Mouse (Mus musculus): ENCODE measurements around the gene Gucy1a1. TPM values are rescaled to one million over a fixed set of nuclear protein-coding genes. Genes with fewer than 3 reads are reported as not detected.

Gucy1a1 gene
- polyA plus RNA-seq, 1 experiment from 2014 or later: 84.0 TPM

DNA sequence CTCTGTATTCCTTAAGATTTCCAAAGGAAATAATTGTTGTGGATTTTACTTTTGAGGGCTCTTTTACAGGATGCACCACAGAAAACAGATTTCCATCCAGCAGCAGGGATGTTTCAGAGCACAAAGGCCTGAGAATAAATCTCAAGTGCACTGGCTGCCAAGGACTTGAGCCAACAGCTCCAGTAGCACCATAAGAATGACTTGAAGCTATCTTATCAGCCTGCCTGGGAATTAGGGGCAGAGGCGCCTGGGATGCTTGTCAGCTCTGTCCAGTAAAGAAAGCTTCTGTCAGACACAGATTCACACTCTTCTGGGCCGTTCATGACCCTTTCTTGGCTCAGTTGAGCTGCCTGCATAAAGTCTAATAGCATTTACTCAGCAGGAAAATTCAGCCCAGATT is 33.1 kb downstream of the Gucy1a1 start:
- Histone ChIP-seq H3K4me2 (replicated peaks; ENCODE audit: low read depth, low read length) (no peak overlapping the region), H3K36me3 (ENCODE audit: control insufficient read depth, insufficient read depth, low read length) (peaks cover 19% of the 10 kb centered on the region), H3K27ac (ENCODE audit: low read length) (no peak overlapping the region), H3K9ac (replicated peaks; ENCODE audit: low read depth, low read length) (no peak overlapping the region), H3K9me3 (ENCODE audit: control insufficient read depth, low read depth, low read length) (no peaks in the 10 kb centered on the region), H3K27me3 (ENCODE audit: control insufficient read depth, insufficient read depth, low read length) (no peaks in the 10 kb centered on the region), H3K4me3 (ENCODE audit: low read depth, low read length) (no peak overlapping the region), H3K4me1 (ENCODE audit: control insufficient read depth, insufficient read depth, low read length) (no peaks in the 10 kb centered on the region)
- ATAC-seq (ENCODE audit: insufficient number of reproducible peaks, insufficient read depth, low FRiP score, low read depth): no peak
- WGBS: 42% methylated on average over 2 of the region's 2 CpGs

DNA sequence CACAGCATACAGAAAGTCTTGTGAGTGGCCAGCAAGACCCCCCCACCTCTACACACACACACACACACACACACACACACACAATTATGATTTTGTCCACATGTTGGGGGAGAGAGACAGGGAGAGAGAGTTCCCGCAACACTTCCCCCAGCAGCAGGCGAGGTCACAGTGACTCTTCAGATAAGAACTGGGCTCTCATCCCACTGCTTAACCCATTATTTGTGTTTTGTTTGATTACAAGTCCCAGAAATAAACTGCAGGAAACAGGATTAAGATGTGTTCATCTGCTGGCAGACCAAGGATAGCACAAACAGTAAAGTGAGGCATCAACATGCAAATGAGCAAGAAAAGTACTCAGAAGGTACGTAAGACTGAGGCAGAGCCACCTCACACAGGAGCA is 33.6 kb downstream of the Gucy1a1 start:
- Histone ChIP-seq H3K36me3 (ENCODE audit: control insufficient read depth, insufficient read depth, low read length) (peaks cover 18% of the 10 kb centered on the region), H3K9ac (replicated peaks; ENCODE audit: low read depth, low read length) (no peak overlapping the region), H3K4me1 (ENCODE audit: control insufficient read depth, insufficient read depth, low read length) (no peaks in the 10 kb centered on the region), H3K4me3 (ENCODE audit: low read depth, low read length) (no peak overlapping the region), H3K27me3 (ENCODE audit: control insufficient read depth, insufficient read depth, low read length) (no peaks in the 10 kb centered on the region), H3K4me2 (replicated peaks; ENCODE audit: low read depth, low read length) (no peak overlapping the region), H3K9me3 (ENCODE audit: control insufficient read depth, low read depth, low read length) (no peaks in the 10 kb centered on the region), H3K27ac (ENCODE audit: low read length) (no peak overlapping the region)
- ATAC-seq (ENCODE audit: insufficient number of reproducible peaks, insufficient read depth, low FRiP score, low read depth): no peak
- WGBS: 52% methylated on average over 3 of the region's 3 CpGs

DNA sequence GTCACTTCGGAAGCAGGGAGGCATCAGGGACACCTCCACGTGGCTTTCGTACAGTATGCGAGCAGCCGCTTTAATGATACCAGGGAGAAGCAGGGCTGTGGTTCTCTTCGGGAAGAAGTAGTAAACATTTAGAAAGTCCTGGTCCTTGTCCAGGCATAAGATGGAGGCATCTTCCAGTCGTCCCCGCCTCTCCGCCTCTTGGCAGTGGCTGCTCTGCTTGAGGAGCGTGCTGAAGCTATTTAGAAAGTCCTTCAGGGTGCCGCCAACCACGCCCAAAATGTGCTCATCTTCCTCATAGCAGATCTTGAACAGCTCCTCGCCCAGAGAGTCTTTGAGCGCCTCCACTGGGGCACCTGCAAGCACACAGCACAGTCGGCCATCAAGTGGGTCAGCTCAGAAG is 36.6 kb downstream of the Gucy1a1 start:
- Histone ChIP-seq H3K4me3 (ENCODE audit: low read depth, low read length) (no peak overlapping the region), H3K27me3 (ENCODE audit: control insufficient read depth, insufficient read depth, low read length) (no peaks in the 10 kb centered on the region), H3K36me3 (ENCODE audit: control insufficient read depth, insufficient read depth, low read length) (peaks cover 18% of the 10 kb centered on the region), H3K4me1 (ENCODE audit: control insufficient read depth, insufficient read depth, low read length) (no peaks in the 10 kb centered on the region), H3K4me2 (replicated peaks; ENCODE audit: low read depth, low read length) (no peak overlapping the region), H3K9ac (replicated peaks; ENCODE audit: low read depth, low read length) (no peak overlapping the region), H3K27ac (ENCODE audit: low read length) (no peak overlapping the region), H3K9me3 (ENCODE audit: control insufficient read depth, low read depth, low read length) (no peaks in the 10 kb centered on the region)
- ATAC-seq (ENCODE audit: insufficient number of reproducible peaks, insufficient read depth, low FRiP score, low read depth): no peak
- 94% methylated on average over 15 of the region's 15 CpGs for WGBS

DNA sequence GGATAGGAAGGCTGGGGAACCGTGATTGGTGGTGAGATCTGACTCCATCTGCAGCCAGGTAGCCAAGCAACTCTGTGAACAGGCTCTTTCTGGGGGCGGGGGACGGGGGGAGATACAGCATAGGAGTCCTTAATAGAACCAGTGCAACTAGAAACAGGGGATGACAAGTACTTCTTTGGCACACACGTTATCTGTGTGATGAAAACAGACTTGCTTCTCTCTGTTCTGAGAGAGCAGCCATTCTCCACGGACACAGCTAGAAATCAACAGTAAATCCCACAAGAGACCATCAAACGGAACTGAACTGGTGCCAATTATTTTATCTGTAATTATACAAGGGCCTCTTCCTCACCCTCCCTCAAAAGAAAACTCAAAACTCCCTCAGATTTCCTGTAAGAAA is 41.4 kb downstream of the Gucy1a1 start:
- no peak overlapping the region for H3K4me2 ChIP-seq (replicated peaks; ENCODE audit: low read depth, low read length)
- H3K4me1 ChIP-seq (ENCODE audit: control insufficient read depth, insufficient read depth, low read length): no peaks in the 10 kb centered on the region
- H3K9ac ChIP-seq (replicated peaks; ENCODE audit: low read depth, low read length): no peak overlapping the region
- no peak overlapping the region for H3K27ac ChIP-seq (ENCODE audit: low read length)
- H3K9me3 ChIP-seq (ENCODE audit: control insufficient read depth, low read depth, low read length): no peaks in the 10 kb centered on the region
- H3K27me3 ChIP-seq (ENCODE audit: control insufficient read depth, insufficient read depth, low read length): no peaks in the 10 kb centered on the region
- WGBS: 77% methylated on average over 6 of the region's 6 CpGs
- no peak overlapping the region for H3K4me3 ChIP-seq (ENCODE audit: low read depth, low read length)
- ATAC-seq (ENCODE audit: insufficient number of reproducible peaks, insufficient read depth, low FRiP score, low read depth): no peak
- peaks cover 22% of the 10 kb centered on the region for H3K36me3 ChIP-seq (ENCODE audit: control insufficient read depth, insufficient read depth, low read length)

DNA sequence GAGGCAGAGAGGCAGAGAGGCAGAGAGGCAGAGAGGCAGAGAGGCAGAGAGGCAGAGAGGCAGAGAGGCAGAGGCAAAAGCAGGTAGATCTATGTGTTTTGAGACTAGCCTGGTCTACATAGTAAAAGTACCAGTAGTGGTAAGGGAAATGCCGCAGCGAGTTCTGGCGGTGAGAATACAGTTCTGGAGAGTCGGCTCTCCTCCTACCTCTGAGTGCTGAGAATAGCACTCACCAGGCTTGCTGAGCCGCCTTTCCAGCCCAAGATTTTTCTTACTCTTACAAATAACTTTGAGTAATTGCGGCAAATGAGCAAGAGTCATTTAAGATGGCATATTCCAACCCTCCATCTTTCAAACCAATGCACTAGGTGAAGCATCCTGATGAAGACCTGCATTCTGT is 46.5 kb downstream of the Gucy1a1 start:
- peaks cover 18% of the 10 kb centered on the region for H3K36me3 ChIP-seq (ENCODE audit: control insufficient read depth, insufficient read depth, low read length)
- ATAC-seq (ENCODE audit: insufficient number of reproducible peaks, insufficient read depth, low FRiP score, low read depth): no peak

DNA sequence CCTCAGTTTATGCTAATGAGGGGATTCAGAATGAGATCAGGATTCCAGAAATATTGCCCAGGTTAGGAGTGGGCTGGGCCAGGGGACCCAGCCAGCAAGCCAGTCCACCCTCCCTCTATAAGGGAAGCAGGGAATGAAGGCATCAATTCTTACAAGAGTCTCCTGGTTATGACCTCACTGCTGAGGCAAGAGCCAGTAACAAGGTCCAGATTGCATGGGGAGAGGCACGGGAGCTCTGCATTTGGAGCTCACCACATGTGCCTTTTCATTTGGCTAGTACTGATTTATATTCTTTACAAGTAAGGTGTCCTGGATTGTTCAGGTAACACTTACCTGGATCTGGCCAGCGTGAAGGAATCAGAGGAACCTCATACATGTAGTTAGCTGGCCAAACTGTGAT is 48.8 kb downstream of the Gucy1a1 start:
- Histone ChIP-seq H3K9ac (replicated peaks; ENCODE audit: low read depth, low read length) (no peak overlapping the region), H3K4me3 (ENCODE audit: low read depth, low read length) (no peak overlapping the region), H3K4me2 (replicated peaks; ENCODE audit: low read depth, low read length) (no peak overlapping the region), H3K36me3 (ENCODE audit: control insufficient read depth, insufficient read depth, low read length) (peaks cover 14% of the 10 kb centered on the region), H3K9me3 (ENCODE audit: control insufficient read depth, low read depth, low read length) (no peaks in the 10 kb centered on the region), H3K27ac (ENCODE audit: low read length) (no peak overlapping the region), H3K4me1 (ENCODE audit: control insufficient read depth, insufficient read depth, low read length) (no peaks in the 10 kb centered on the region), H3K27me3 (ENCODE audit: control insufficient read depth, insufficient read depth, low read length) (no peaks in the 10 kb centered on the region)
- WGBS: 83% methylated on average over 2 of the region's 2 CpGs
- no peak for ATAC-seq (ENCODE audit: insufficient number of reproducible peaks, insufficient read depth, low FRiP score, low read depth)

More for the DNA sequence above, 46.5 kb downstream of the Gucy1a1 start:
- H3K27me3 ChIP-seq (ENCODE audit: control insufficient read depth, insufficient read depth, low read length): no peaks in the 10 kb centered on the region
- H3K4me2 ChIP-seq (replicated peaks; ENCODE audit: low read depth, low read length): no peak overlapping the region
- 90% methylated on average over 6 of the region's 6 CpGs for WGBS
- H3K9ac ChIP-seq (replicated peaks; ENCODE audit: low read depth, low read length): no peak overlapping the region
- no peak overlapping the region for H3K4me3 ChIP-seq (ENCODE audit: low read depth, low read length)
- no peaks in the 10 kb centered on the region for H3K9me3 ChIP-seq (ENCODE audit: control insufficient read depth, low read depth, low read length)
- H3K27ac ChIP-seq (ENCODE audit: low read length): no peak overlapping the region
- H3K4me1 ChIP-seq (ENCODE audit: control insufficient read depth, insufficient read depth, low read length): no peaks in the 10 kb centered on the region

DNA sequence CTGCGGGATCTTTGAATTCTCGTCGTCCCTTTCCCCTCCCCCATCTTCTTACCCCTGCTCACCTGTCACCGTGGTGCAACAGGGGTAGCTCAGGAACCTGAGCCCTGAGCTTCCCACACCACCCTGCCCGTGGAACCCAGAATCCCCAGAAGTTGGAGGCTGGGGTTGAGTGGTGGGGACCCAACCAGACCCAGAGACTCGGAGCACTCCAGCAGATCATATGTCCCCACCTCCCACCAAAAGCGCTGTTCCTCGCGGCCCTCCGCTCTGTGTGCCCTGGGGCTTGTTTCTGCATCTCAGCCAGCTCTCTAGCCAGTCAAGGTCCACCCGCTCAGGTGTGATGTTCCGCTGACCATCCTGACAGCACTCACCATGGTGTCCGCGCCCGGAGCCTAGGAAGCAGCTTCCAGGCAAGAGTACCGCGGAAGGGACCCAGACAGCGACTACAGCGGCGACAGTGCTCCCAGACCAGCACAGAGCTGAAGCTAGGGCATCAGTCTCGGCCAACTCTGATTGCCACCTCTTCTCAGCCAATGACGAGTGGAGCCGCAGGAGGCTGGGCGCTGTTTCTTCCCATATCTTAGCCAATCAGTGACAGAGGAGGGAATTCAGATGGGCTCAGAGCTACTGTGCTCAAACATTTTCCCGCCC is 71.3 kb downstream of the Gucy1a1 start, which contains the start of gene Gucy1b1:
Gene Gucy1b1, minus strand, starts transcription at position 489 of the 651 bp plus-strand sequence.
- no peaks in the 10 kb centered on the region for H3K27me3 ChIP-seq (ENCODE audit: control insufficient read depth, insufficient read depth, low read length)
- H3K4me1 ChIP-seq (ENCODE audit: control insufficient read depth, insufficient read depth, low read length): peaks cover 6% of the 10 kb centered on the region; the same call in 1 of the 2 replicates
- peak within 1 kb of the TSS; percentile 58 for H3K9ac ChIP-seq (replicated peaks; ENCODE audit: low read depth, low read length)
- peak; percentile 94 for ATAC-seq (ENCODE audit: insufficient number of reproducible peaks, insufficient read depth, low FRiP score, low read depth)
- H3K4me2 ChIP-seq (replicated peaks; ENCODE audit: low read depth, low read length): peak within 1 kb of the TSS; percentile 82
- WGBS: 2% methylated on average over 25 of the region's 25 CpGs
- no peaks in the 10 kb centered on the region for H3K36me3 ChIP-seq (ENCODE audit: control insufficient read depth, insufficient read depth, low read length)
- peak within 1 kb of the TSS; percentile 85 for H3K27ac ChIP-seq (ENCODE audit: low read length)
- H3K9me3 ChIP-seq (ENCODE audit: control insufficient read depth, low read depth, low read length): no peaks in the 10 kb centered on the region
- H3K4me3 ChIP-seq (ENCODE audit: low read depth, low read length): peak within 1 kb of the TSS; percentile 63

DNA sequence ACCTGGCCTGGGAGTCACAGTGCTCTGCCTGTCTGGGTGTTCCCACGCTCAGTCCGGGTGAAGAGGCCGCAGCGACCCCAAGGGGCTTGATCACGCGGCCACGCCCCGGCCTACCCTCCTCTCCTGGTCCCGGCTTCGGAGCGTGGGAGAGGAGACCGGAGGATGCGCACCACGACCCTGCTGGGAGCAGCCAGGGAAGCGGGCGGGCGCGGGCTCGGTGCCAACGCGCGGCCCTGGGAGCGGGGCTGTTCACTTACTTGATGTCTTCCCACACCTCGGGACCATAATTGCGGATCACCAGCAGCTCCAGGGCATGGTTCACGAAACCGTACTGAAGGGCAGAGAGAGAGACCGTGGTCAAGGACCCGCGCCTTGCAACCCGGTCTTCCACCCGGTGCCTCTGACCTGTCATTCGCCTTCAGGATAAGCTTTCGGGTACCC is 71.8 kb downstream of the Gucy1a1 start:
- WGBS: under 1% methylated on average over 29 of the region's 34 CpGs
- no peaks in the 10 kb centered on the region for H3K9me3 ChIP-seq (ENCODE audit: control insufficient read depth, low read depth, low read length)
- no peaks in the 10 kb centered on the region for H3K27me3 ChIP-seq (ENCODE audit: control insufficient read depth, insufficient read depth, low read length)
- peaks cover 6% of the 10 kb centered on the region; the same call in 1 of the 2 replicates for H3K4me1 ChIP-seq (ENCODE audit: control insufficient read depth, insufficient read depth, low read length)
- ATAC-seq (ENCODE audit: insufficient number of reproducible peaks, insufficient read depth, low FRiP score, low read depth): peak; percentile 64
- H3K4me2 ChIP-seq (replicated peaks; ENCODE audit: low read depth, low read length): peak overlapping the region; percentile 82
- peak overlapping the region; percentile 85 for H3K27ac ChIP-seq (ENCODE audit: low read length)
- H3K4me3 ChIP-seq (ENCODE audit: low read depth, low read length): peak overlapping the region; percentile 63
- no peaks in the 10 kb centered on the region for H3K36me3 ChIP-seq (ENCODE audit: control insufficient read depth, insufficient read depth, low read length)
- H3K9ac ChIP-seq (replicated peaks; ENCODE audit: low read depth, low read length): peak overlapping the region; percentile 58

Data from stomach, embryonic 14.5 days (tissue).